Mouse (Mus musculus) ES-CJ7 (cell line): ENCODE data around the gene Megf8.

Experiments used
- DNase-seq: peaks from one replicate; pipeline ENCODE4 v3.0.0; 2011; ENCODE audit warnings: low read depth, low spot score

Megf8 gene

GRCm38 (mm10) chr7:25402671-25403101, 85.7 kb downstream of the Megf8 start:
- peak; percentile 91 for DNase-seq

- no peak for DNase-seq
These were observed 89.5 kb downstream of the Megf8 start for GRCm38 (mm10) chr7:25406468-25406867.

DNA sequence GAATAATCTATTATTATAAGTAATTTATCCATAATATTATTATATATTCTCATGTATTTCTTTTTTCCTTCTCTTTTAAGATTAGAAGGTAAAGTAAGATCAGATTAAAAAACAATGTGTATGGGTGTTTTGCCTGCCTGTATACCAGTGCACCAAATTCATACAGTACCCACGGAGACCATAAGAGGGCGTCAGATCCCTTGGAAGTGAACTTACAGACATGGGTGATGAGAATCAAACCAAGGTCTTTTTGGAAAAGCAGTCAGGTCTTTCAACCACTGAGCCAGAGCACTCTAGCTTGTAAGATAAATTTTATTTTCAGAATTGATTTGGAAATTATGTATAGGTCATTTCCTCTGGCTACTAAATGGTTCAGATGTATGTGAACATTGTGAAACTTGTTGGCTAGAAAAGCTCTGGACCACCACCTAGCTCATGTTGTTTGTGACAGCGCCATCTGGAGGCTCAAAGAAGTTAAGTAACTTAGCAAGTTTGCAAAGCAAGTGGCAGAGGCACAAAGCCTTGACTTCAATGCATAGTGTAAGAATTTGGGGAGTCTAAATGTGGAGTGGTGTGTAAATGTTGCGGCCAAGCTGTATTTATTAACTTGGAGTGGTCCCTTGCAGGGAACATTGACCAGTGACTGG, 92.3 kb downstream of the Megf8 start:
- DNase-seq, result peak; percentile 90

GRCm38 (mm10) chr7:25410969-25411615, 94.1 kb downstream of the Megf8 start:
- no peak for DNase-seq

- no peak for DNase-seq
These were observed 94.9 kb downstream of the Megf8 start for GRCm38 (mm10) chr7:25411861-25412260.

DNA sequence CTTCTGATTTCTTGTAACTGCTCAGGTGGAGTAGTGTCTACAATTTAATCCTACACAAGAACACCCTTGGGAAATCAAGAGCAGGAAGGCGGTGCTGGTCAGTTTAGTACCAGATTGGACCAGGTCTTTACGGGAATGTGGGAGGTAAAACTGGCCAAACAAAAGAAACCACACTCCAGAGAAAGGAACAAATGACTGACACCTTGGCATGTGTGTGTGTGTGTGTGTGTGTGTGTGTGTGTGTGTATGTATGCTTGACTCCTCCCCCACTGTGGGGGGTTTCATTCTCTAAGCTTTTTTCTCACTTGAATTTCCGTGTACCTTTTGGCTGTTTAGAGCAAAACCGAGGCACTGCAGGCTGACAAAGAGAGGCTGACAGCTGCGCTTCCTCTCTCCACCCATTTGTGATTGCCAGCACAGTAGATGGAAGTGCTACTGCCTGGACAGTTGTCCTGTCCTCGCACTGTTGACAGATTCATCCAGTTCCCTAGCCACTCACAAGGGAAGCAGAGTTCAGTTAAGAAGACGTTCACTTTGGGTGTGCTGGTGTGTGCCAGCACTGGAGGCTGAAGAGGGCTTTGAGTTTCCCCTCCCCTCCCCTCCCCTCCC, 96.0 kb downstream of the Megf8 start, which contains the start of gene Cxcl17:
Gene Cxcl17 (minus strand): TSS at position 54 of the 609 bp plus-strand sequence.
- peak; percentile 46 for DNase-seq
